8 mouse cellular contexts compared by ENCODE assay signal in genomic region chr11:78397397-78397796, GRCm38 (mm10). TPM values are rescaled to one million over a fixed set of nuclear protein-coding genes. Genes with fewer than 3 reads are reported as not detected.
DNase-seq lines count a peak whose midpoint lies in the region; ATAC-seq lines count a peak whose summit lies in the region.

No protein-coding gene starts in this region.

- H3K9ac ChIP-seq in kidney, embryonic 14.5 days (ENCODE audit: low read depth, low read length), result no peak overlapping the region
- H3K9ac ChIP-seq in neural tube, embryonic 14.5 days (replicated peaks; ENCODE audit: low read depth, low read length), result peak overlapping the region; percentile 21; the same call in 1 of the 2 replicates

- peaks cover 10% of the 10 kb centered on the region; the same call in 1 of the 2 replicates for H3K4me1 ChIP-seq in heart, embryonic 10.5 days
- H3K4me1 ChIP-seq in kidney, embryonic 14.5 days (ENCODE audit: control insufficient read depth, insufficient read depth, low read length), result peaks cover 14% of the 10 kb centered on the region; the same call in 1 of the 2 replicates
- H3K4me1 ChIP-seq in neural tube, embryonic 14.5 days (ENCODE audit: control insufficient read depth, insufficient read depth, low read length), result 0 out of 2 replicates have a peak, but pooled peaks cover 4% of the 10 kb centered on the region

- H3K27ac ChIP-seq in heart, embryonic 10.5 days, result peak overlapping the region; percentile 36; the same call in 1 of the 2 replicates
- peak overlapping the region; percentile 30; the same call in 1 of the 2 replicates for H3K27ac ChIP-seq in kidney, embryonic 14.5 days (ENCODE audit: low read depth, low read length)
- no peak overlapping the region for H3K27ac ChIP-seq in neural tube, embryonic 14.5 days (ENCODE audit: low read depth, low read length)

- ATAC-seq in kidney, embryonic 14.5 days (ENCODE audit: low FRiP score, low TSS enrichment), result peak; percentile 47; the same call in 1 of the 2 replicates
- ATAC-seq in neural tube, embryonic 14.5 days (ENCODE audit: low read depth), result peak; percentile 65; the same call in 1 of the 2 replicates

- WGBS in heart, embryonic 10.5 days, result 11% methylated on average over 18 of the region's 18 CpGs
- 11% methylated on average over 18 of the region's 18 CpGs for WGBS in kidney, embryonic 14.5 days
- 10% methylated on average over 18 of the region's 18 CpGs for WGBS in neural tube, embryonic 14.5 days

- peaks cover 57% of the 10 kb centered on the region for H3K27me3 ChIP-seq in heart, embryonic 10.5 days (ENCODE audit: insufficient read depth, poor library complexity, severe bottlenecking)
- H3K27me3 ChIP-seq in kidney, embryonic 14.5 days (ENCODE audit: control insufficient read depth, insufficient read depth, low read length), result no peaks in the 10 kb centered on the region
- H3K27me3 ChIP-seq in neural tube, embryonic 14.5 days (ENCODE audit: control insufficient read depth, insufficient read depth, low read length), result no peaks in the 10 kb centered on the region

- H3K4me3 ChIP-seq in heart, embryonic 10.5 days, result peak overlapping the region; percentile 47
- H3K4me3 ChIP-seq in kidney, embryonic 14.5 days (ENCODE audit: low read length), result no peak overlapping the region; the same call in 1 of the 2 replicates
- 0 out of 2 replicates have a peak overlapping the region, but pooled peaks have one; percentile 4 for H3K4me3 ChIP-seq in neural tube, embryonic 14.5 days (ENCODE audit: low read depth, low read length)

- H3K9me3 ChIP-seq in heart, embryonic 10.5 days, result no peaks in the 10 kb centered on the region
- H3K9me3 ChIP-seq in kidney, embryonic 14.5 days (ENCODE audit: control insufficient read depth, low read length), result no peaks in the 10 kb centered on the region
- no peaks in the 10 kb centered on the region for H3K9me3 ChIP-seq in neural tube, embryonic 14.5 days (ENCODE audit: control insufficient read depth, low read length)

- no peaks in the 10 kb centered on the region for H3K36me3 ChIP-seq in heart, embryonic 10.5 days
- no peaks in the 10 kb centered on the region for H3K36me3 ChIP-seq in kidney, embryonic 14.5 days (ENCODE audit: control insufficient read depth, insufficient read depth, low read length)
- no peaks in the 10 kb centered on the region for H3K36me3 ChIP-seq in neural tube, embryonic 14.5 days (ENCODE audit: control insufficient read depth, insufficient read depth, low read length)

- DNase-seq in 3134 (ENCODE audit: extremely low read depth, insufficient read length, low spot score) (peak; percentile 57), WW6 (ENCODE audit: low read depth, low spot score) (peak; percentile 83)
- DNase-seq in embryo, embryonic 10 days (ENCODE audit: low spot score), result peak; percentile 89
- peak; percentile 85 for DNase-seq in heart, embryonic 10.5 days (ENCODE audit: low spot score)
- peak; percentile 70 to 76 for DNase-seq in lung, adult 18-20 months
- peak; percentile 40 to 48 for DNase-seq in thymus, adult 18-20 months

- peak overlapping the region; percentile 30; the same call in 1 of the 2 replicates for H3K4me2 ChIP-seq in kidney, embryonic 14.5 days (replicated peaks; ENCODE audit: low read depth, low read length)
- H3K4me2 ChIP-seq in neural tube, embryonic 14.5 days (ENCODE audit: low read depth, low read length), result peak overlapping the region; percentile 43; the same call in 1 of the 2 replicates

RNA-seq across cellular contexts. Expression of gene Foxn1, which starts 11.0 kb away (rescaled TPM):
- polyA plus RNA-seq in heart, embryonic 10.5 days (2016; fragmentation: Nextera tagmentation; extraction: Ambion mirVana), result 0.13 TPM in 1 of 2 replicates, not detected in the other
- 0.11 TPM in 1 of 2 replicates, not detected in the other for polyA plus RNA-seq in kidney, embryonic 14.5 days (2014; fragmentation: Nextera tagmentation; extraction: Ambion mirVana)
- polyA plus RNA-seq in neural tube, embryonic 14.5 days (2014; fragmentation: Nextera tagmentation; extraction: Ambion mirVana), result not detected in 2 replicates

RNA-seq across cellular contexts. Expression of gene Slc13a2, which starts 24.6 kb away (rescaled TPM):
- not detected in 2 replicates for polyA plus RNA-seq in heart, embryonic 10.5 days (2016; fragmentation: Nextera tagmentation; extraction: Ambion mirVana)
- 0.07 and 0.45 TPM in 2 replicates for polyA plus RNA-seq in kidney, embryonic 14.5 days (2014; fragmentation: Nextera tagmentation; extraction: Ambion mirVana)
- polyA plus RNA-seq in neural tube, embryonic 14.5 days (2014; fragmentation: Nextera tagmentation; extraction: Ambion mirVana), result not detected in 2 replicates

RNA-seq across cellular contexts. Expression of gene Unc119, which starts 54.1 kb away (rescaled TPM):
- 40.7 and 66.1 TPM in 2 replicates for polyA plus RNA-seq in heart, embryonic 10.5 days (2016; fragmentation: Nextera tagmentation; extraction: Ambion mirVana)
- 49.6 and 57.1 TPM in 2 replicates for polyA plus RNA-seq in kidney, embryonic 14.5 days (2014; fragmentation: Nextera tagmentation; extraction: Ambion mirVana)
- 74.8 and 91.5 TPM in 2 replicates for polyA plus RNA-seq in neural tube, embryonic 14.5 days (2014; fragmentation: Nextera tagmentation; extraction: Ambion mirVana)
